Mouse (Mus musculus): ENCODE data around the gene Zfp579. TPM values are rescaled to one million over a fixed set of nuclear protein-coding genes. Genes with fewer than 3 reads are reported as not detected.
A peak's percentile ranks its signal among the peaks of the same experiment; 100 is the strongest.
"Not testable (repeated sequence)": the region's sequence is repeated elsewhere in the genome, so short reads cannot be mapped to it uniquely, and the experiment has no call there.

Zfp579 gene
- polyA plus RNA-seq, 1 experiment from 2014 or later = 10.9 TPM

- Histone ChIP-seq H3K9ac (ENCODE audit: low read length) (no peak overlapping the region), H3K4me3 (ENCODE audit: low read depth, low read length) (no peak overlapping the region), H3K27me3 (ENCODE audit: control insufficient read depth, insufficient read depth, low read length) (no peaks in the 10 kb centered on the region), H3K27ac (replicated peaks) (no peak overlapping the region), H3K9me3 (ENCODE audit: control insufficient read depth, low read length) (peaks cover 11% of the 10 kb centered on the region), H3K4me1 (replicated peaks; ENCODE audit: control insufficient read depth, insufficient read depth) (no peaks in the 10 kb centered on the region), H3K4me2 (replicated peaks; ENCODE audit: low read depth) (no peak overlapping the region), H3K36me3 (ENCODE audit: control insufficient read depth, insufficient read depth, low read length) (peaks cover 47% of the 10 kb centered on the region)
- ATAC-seq (ENCODE audit: low FRiP score, low TSS enrichment) = no peak
- 90% methylated on average over 21 of the region's 21 CpGs for WGBS
- TF ChIP-seq CTCF (IDR thresholded peaks at IDR 0.05; ENCODE audit: low read depth) (no peak), EP300 (optimal IDR thresholded peaks at IDR 0.05) (no peak)
- DNase-seq (ENCODE audit: low spot score) = no peak
These were observed 34.0 kb upstream of the Zfp579 start for GRCm38 (mm10) chr7:5029946-5030345.

GRCm38 (mm10) chr7:5029543-5029942 is 33.6 kb upstream of the Zfp579 start:
- TF ChIP-seq EP300 (optimal IDR thresholded peaks at IDR 0.05) (no peak), CTCF (IDR thresholded peaks at IDR 0.05; ENCODE audit: low read depth) (no peak)
- Histone ChIP-seq H3K4me1 (replicated peaks; ENCODE audit: control insufficient read depth, insufficient read depth) (no peaks in the 10 kb centered on the region), H3K4me2 (replicated peaks; ENCODE audit: low read depth) (no peak overlapping the region), H3K27me3 (ENCODE audit: control insufficient read depth, insufficient read depth, low read length) (no peaks in the 10 kb centered on the region), H3K9ac (ENCODE audit: low read length) (no peak overlapping the region), H3K27ac (replicated peaks) (no peak overlapping the region), H3K4me3 (ENCODE audit: low read depth, low read length) (no peak overlapping the region), H3K36me3 (ENCODE audit: control insufficient read depth, insufficient read depth, low read length) (peaks cover 47% of the 10 kb centered on the region), H3K9me3 (ENCODE audit: control insufficient read depth, low read length) (peaks cover 11% of the 10 kb centered on the region)
- 93% methylated on average over 22 of the region's 22 CpGs for WGBS
- DNase-seq (ENCODE audit: low spot score) (no peak), ATAC-seq (ENCODE audit: low FRiP score, low TSS enrichment) (no peak)

GRCm38 (mm10) chr7:5021197-5021596 is 25.2 kb upstream of the Zfp579 start:
- ATAC-seq (ENCODE audit: low FRiP score, low TSS enrichment) = no peak
- Histone ChIP-seq H3K4me1 (replicated peaks; ENCODE audit: control insufficient read depth, insufficient read depth) (no peaks in the 10 kb centered on the region; the same call in 1 of the 2 replicates), H3K27me3 (ENCODE audit: control insufficient read depth, insufficient read depth, low read length) (no peaks in the 10 kb centered on the region), H3K4me2 (replicated peaks; ENCODE audit: low read depth) (peak overlapping the region; percentile 74), H3K36me3 (ENCODE audit: control insufficient read depth, insufficient read depth, low read length) (peaks cover 5% of the 10 kb centered on the region), H3K27ac (replicated peaks) (0 out of 2 replicates have a peak overlapping the region, but pooled peaks have one; percentile 13), H3K4me3 (ENCODE audit: low read depth, low read length) (peak overlapping the region; percentile 91), H3K9ac (ENCODE audit: low read length) (peak overlapping the region; percentile 98), H3K9me3 (ENCODE audit: control insufficient read depth, low read length) (no peaks in the 10 kb centered on the region)
- WGBS = 41% methylated on average over 5 of the region's 5 CpGs
- no peak for DNase-seq (ENCODE audit: low spot score)
- TF ChIP-seq EP300 (optimal IDR thresholded peaks at IDR 0.05) = no peak
- TF ChIP-seq CTCF (IDR thresholded peaks at IDR 0.05; ENCODE audit: low read depth) = no peak

GRCm38 (mm10) chr7:5020685-5021084 is 24.7 kb upstream of the Zfp579 start:
- ATAC-seq (ENCODE audit: low FRiP score, low TSS enrichment) (0 out of 2 replicates have a peak, but pooled peaks have one; percentile 3), DNase-seq (ENCODE audit: low spot score) (no peak)
- no peak for TF ChIP-seq EP300 (optimal IDR thresholded peaks at IDR 0.05)
- TF ChIP-seq CTCF (IDR thresholded peaks at IDR 0.05; ENCODE audit: low read depth) = no peak
- Histone ChIP-seq H3K27ac (replicated peaks) (peak overlapping the region; percentile 97), H3K36me3 (ENCODE audit: control insufficient read depth, insufficient read depth, low read length) (peaks cover 5% of the 10 kb centered on the region), H3K9me3 (ENCODE audit: control insufficient read depth, low read length) (no peaks in the 10 kb centered on the region), H3K9ac (ENCODE audit: low read length) (peak overlapping the region; percentile 98), H3K4me1 (replicated peaks; ENCODE audit: control insufficient read depth, insufficient read depth) (peaks cover 3% of the 10 kb centered on the region; the same call in 1 of the 2 replicates), H3K27me3 (ENCODE audit: control insufficient read depth, insufficient read depth, low read length) (no peaks in the 10 kb centered on the region), H3K4me2 (replicated peaks; ENCODE audit: low read depth) (peak overlapping the region; percentile 74), H3K4me3 (ENCODE audit: low read depth, low read length) (peak overlapping the region; percentile 91)
- WGBS = 0% methylated on average over 15 of the region's 15 CpGs

- Histone ChIP-seq H3K4me3 (ENCODE audit: low read depth, low read length) (peak within 1 kb of the TSS; percentile 91), H3K4me1 (replicated peaks; ENCODE audit: control insufficient read depth, insufficient read depth) (peaks cover 3% of the 10 kb centered on the region; the same call in 1 of the 2 replicates), H3K27ac (replicated peaks) (peak within 1 kb of the TSS; percentile 97), H3K9me3 (ENCODE audit: control insufficient read depth, low read length) (no peaks in the 10 kb centered on the region), H3K4me2 (replicated peaks; ENCODE audit: low read depth) (peak within 1 kb of the TSS; percentile 74), H3K9ac (ENCODE audit: low read length) (peak within 1 kb of the TSS; percentile 98), H3K36me3 (ENCODE audit: control insufficient read depth, insufficient read depth, low read length) (peaks cover 5% of the 10 kb centered on the region), H3K27me3 (ENCODE audit: control insufficient read depth, insufficient read depth, low read length) (no peaks in the 10 kb centered on the region)
- TF ChIP-seq CTCF (IDR thresholded peaks at IDR 0.05; ENCODE audit: low read depth) = peak; percentile 14; the same call in 1 of the 2 replicates
- no peak for TF ChIP-seq EP300 (optimal IDR thresholded peaks at IDR 0.05)
- DNase-seq (ENCODE audit: low spot score) = peak; percentile 99
- under 1% methylated on average over 45 of the region's 49 CpGs for WGBS
- peak; percentile 91 for ATAC-seq (ENCODE audit: low FRiP score, low TSS enrichment)
These were observed 24.2 kb upstream of the Zfp579 start, which contains the start of the genes Zfp865 and Ccdc106 for GRCm38 (mm10) chr7:5020000-5020681. TSS of gene Zfp865 (plus strand) at chr7:5020376. TSS of gene Ccdc106 (plus strand) at chr7:5020553.

- H3K9me3 ChIP-seq (ENCODE audit: control insufficient read depth, low read length); H3K4me1 ChIP-seq (replicated peaks; ENCODE audit: control insufficient read depth, insufficient read depth); ATAC-seq (ENCODE audit: low FRiP score, low TSS enrichment); H3K27me3 ChIP-seq (ENCODE audit: control insufficient read depth, insufficient read depth, low read length); H3K36me3 ChIP-seq (ENCODE audit: control insufficient read depth, insufficient read depth, low read length); DNase-seq (ENCODE audit: low spot score): not testable (repeated sequence)
- WGBS = 22% methylated on average over 8 of the region's 8 CpGs
- peak overlapping the region; percentile 74 for H3K4me2 ChIP-seq (replicated peaks; ENCODE audit: low read depth)
- H3K27ac ChIP-seq (replicated peaks) = peak overlapping the region; percentile 97
- peak overlapping the region; percentile 91 for H3K4me3 ChIP-seq (ENCODE audit: low read depth, low read length)
- H3K9ac ChIP-seq (ENCODE audit: low read length) = peak overlapping the region; percentile 28; the same call in 1 of the 2 replicates
These were observed 23.6 kb upstream of the Zfp579 start for GRCm38 (mm10) chr7:5019576-5019975.
